Mouse (Mus musculus) B cell, adult 2 months (primary cell): ENCODE measurements around the gene Slc29a4.
A peak's percentile ranks its signal among the peaks of the same experiment; 100 is the strongest.

ENCODE experiments used
- DNase-seq, 2 experiments: peaks; one replicate each; pipeline ENCODE4 v3.0.0; 2022

Slc29a4 gene

GRCm38 (mm10) chr5:142697742-142698141, 5.4 kb downstream of the Slc29a4 start:
- no peak for DNase-seq

- peak; percentile 57 to 67 for DNase-seq
These were observed 8.7 kb downstream of the Slc29a4 start for GRCm38 (mm10) chr5:142700842-142701589.

GRCm38 (mm10) chr5:142701651-142702510, 9.6 kb downstream of the Slc29a4 start:
- DNase-seq, result peak; percentile 68 to 72

GRCm38 (mm10) chr5:142702511-142703138, 10.3 kb downstream of the Slc29a4 start:
- DNase-seq, result peak in 1 of 2 experiments; percentile 42

GRCm38 (mm10) chr5:142703569-142703968, 11.3 kb downstream of the Slc29a4 start:
- DNase-seq, result no peak

GRCm38 (mm10) chr5:142707709-142708108, 15.4 kb downstream of the Slc29a4 start:
- no peak for DNase-seq

GRCm38 (mm10) chr5:142709436-142709835, 17.1 kb downstream of the Slc29a4 start:
- no peak for DNase-seq

GRCm38 (mm10) chr5:142712373-142712772, 20.1 kb downstream of the Slc29a4 start:
- no peak for DNase-seq

GRCm38 (mm10) chr5:142713966-142714365, 21.7 kb downstream of the Slc29a4 start:
- DNase-seq, result no peak

- DNase-seq, result no peak
These were observed 22.7 kb downstream of the Slc29a4 start for GRCm38 (mm10) chr5:142715059-142715458.

- no peak for DNase-seq
These were observed 23.7 kb downstream of the Slc29a4 start for GRCm38 (mm10) chr5:142716056-142716455.

GRCm38 (mm10) chr5:142718037-142718436, 25.7 kb downstream of the Slc29a4 start:
- DNase-seq, result peak; percentile 86 to 88

- peak in 1 of 2 experiments; percentile 3 for DNase-seq
These were observed 26.2 kb downstream of the Slc29a4 start for GRCm38 (mm10) chr5:142718486-142718885.

- DNase-seq, result no peak
These were observed 27.6 kb downstream of the Slc29a4 start for GRCm38 (mm10) chr5:142719897-142720296.

GRCm38 (mm10) chr5:142723520-142724133, 31.3 kb downstream of the Slc29a4 start:
- peak; percentile 78 for DNase-seq

GRCm38 (mm10) chr5:142724265-142724664, 32.0 kb downstream of the Slc29a4 start:
- no peak for DNase-seq

- DNase-seq, result no peak
These were observed 34.4 kb downstream of the Slc29a4 start for GRCm38 (mm10) chr5:142726748-142727147.

GRCm38 (mm10) chr5:142728301-142728700, 36.0 kb downstream of the Slc29a4 start:
- DNase-seq, result no peak

- DNase-seq, result no peak
These were observed 38.0 kb downstream of the Slc29a4 start for GRCm38 (mm10) chr5:142730295-142730694.

- no peak for DNase-seq
These were observed 39.6 kb downstream of the Slc29a4 start for GRCm38 (mm10) chr5:142731916-142732315.

GRCm38 (mm10) chr5:142739941-142740340, 47.6 kb downstream of the Slc29a4 start:
- no peak for DNase-seq

GRCm38 (mm10) chr5:142747026-142747629, 54.8 kb downstream of the Slc29a4 start:
- DNase-seq, result peak in 1 of 2 experiments; percentile 10
